Mouse (Mus musculus) gonadal fat pad, adult 2 months (tissue): Measurements from ENCODE around the gene Tlr4. TPM values are rescaled to one million over a fixed set of nuclear protein-coding genes. Genes with fewer than 3 reads are reported as not detected.

Source experiments
- DNase-seq: peaks from one replicate; pipeline ENCODE4 v3.0.0-alpha.2; 2012; ENCODE audit warnings: low read depth
- polyA plus RNA-seq: library from polyadenylated mRNA; depleted of rRNA; stranded (reverse); fragments of >200 nt; gene quantifications from 2 replicates; pipeline ENCODE4 v1.2.3, GENCODE M21; 2012; rRNA removed

Tlr4 gene
- 2.6 and 3.8 TPM in 2 replicates for polyA plus RNA-seq

DNA sequence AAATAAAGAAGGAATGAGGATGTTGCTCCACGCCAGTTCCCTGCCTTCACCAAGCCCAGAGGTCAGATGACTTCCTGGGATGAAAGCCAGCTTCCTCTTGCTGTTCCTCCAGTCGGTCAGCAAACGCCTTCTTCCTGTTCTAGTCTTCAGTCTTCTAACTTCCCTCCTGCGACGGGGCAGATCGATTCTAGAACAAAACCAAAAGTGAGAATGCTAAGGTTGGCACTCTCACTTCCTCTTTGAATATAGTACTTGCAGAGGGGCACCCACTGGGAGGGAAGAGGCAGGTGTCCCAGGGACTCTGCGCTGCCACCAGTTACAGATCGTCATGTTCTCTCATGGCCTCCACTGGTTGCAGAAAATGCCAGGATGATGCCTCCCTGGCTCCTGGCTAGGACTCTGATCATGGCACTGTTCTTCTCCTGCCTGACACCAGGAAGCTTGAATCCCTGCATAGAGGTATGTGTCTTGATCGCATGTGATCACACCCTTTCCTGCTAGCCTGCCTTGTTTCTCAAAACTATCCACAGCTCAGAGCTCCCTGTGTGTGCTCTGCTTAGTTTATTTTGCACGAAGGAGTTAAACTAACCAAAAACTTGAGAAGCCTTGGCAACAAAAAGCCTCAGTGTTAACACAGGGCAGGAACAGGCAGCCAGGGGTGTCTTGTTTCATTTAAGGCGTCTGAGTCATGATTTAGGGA is at the start of gene Tlr4:
Gene Tlr4, plus strand, starts transcription at position 122 of the 700 bp plus-strand sequence.
- no peak for DNase-seq

DNA sequence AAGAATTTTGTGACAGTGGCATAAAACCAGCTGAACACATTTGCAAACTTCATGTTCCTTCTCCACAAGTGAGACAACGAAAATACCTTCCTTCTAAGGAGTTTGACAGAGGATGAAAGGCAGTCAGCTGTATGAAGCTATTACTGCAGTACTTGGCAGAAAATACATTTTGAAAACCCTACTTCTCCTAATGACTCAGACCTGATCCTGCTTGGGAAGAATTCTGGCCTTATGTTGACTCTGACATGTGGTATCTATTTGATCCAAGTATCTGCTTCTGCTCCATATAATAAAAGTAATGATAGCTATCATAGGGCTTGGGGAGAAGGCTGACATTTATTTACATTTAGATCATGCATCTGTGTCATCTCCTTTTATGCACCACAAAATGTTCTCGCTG is 33.1 kb upstream of the Tlr4 start:
- no peak for DNase-seq

DNA sequence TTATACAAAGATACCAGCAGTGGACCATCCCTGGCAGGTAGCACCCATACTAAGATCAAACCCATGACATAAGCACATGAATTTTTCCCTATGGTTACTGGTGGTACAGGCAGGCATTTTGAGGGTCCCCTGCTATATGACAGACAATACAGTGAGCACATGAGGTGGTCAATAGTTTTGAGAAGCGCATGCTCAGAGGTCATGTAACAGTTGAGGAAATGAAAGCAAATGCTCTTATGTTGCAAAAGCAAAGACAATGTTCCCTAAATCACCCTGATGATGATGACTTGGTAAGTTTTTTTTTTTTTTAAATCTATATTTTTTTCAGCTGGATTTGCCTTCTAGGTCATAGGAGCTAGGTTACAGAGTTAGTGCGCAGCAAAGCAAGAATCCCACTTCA is 30.7 kb upstream of the Tlr4 start:
- DNase-seq = no peak

DNA sequence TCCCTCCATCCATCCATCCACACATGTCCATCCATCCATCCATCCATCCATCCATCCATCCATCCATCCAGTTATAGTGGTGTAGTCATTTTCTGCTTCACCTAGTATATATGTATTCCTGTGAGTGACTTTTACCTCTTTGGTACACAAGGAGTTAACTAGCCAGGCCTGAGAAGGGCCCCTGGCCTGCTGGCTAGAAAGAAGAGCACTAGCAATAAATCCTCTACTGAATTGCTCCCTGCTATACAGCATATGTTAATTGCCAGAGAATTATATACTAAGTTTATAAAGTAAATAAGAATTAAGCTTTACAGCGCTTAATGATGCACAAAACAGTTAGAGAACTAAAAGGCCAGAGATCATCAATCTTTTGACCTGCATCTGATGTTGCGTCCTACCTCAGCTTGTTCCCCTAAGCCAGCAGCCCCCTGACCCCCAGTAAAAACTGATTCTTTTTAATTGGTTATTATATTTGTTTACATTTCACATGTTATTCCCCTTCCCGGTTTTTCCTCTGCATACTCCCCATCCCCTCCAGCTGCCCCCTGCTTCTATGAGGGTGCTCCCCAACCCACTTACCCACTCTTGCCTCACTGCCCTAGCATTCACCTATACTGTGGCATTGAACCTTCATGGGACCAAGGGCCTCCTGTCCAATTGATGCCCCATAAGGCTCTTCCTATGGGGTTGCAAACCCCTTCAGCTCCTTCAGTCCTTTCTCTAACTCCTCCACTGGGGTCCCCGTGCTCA is 22.7 kb upstream of the Tlr4 start:
- no peak for DNase-seq

DNA sequence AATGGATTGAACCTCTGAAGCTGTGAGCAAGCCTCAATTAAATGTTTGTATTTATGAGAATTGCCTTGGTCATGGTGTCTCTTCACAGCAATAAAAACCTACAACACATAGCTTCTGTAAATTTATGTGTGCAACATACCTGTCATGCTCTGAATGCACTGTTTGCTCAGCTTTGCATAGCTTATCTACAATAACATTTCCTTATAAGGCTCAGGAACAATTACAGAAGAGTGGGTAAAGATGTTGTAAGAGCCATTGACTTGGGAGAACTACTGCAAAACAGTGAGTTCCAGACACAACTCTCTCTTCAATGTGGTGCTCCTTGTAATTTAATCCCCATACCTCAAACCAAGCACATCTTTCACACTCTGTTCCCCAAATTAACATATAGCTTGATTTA is 21.6 kb upstream of the Tlr4 start:
- no peak for DNase-seq

DNA sequence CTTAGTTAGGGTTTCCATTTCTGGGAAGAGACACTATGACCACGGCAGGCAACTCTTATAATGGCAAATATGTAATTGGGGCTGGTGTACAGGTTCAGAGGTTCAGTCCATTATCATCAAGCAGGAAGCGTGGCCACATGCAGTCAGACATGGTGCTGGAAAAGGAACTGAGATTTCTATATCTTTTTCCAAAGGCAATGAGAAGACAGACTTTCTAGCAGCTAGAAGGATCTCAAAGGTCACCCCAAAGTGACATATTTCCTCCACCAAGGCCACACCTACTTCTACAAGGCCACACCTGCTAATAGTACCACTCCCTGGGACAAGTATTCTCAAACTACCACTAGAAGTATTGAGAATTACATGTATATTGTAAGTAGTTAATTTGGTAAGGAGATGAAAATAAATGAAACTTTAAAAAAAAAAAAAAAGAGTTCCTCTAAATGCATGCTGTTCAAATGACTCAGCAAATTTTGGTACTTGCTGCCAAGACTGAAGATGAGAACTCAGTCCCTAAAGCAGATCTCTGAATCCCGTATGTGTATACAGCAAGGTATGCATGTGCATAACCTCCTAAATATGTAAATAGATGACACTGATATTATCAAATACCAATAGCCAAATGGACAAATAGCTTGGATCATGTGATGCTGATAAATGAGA is 10.9 kb upstream of the Tlr4 start:
- no peak for DNase-seq

DNA sequence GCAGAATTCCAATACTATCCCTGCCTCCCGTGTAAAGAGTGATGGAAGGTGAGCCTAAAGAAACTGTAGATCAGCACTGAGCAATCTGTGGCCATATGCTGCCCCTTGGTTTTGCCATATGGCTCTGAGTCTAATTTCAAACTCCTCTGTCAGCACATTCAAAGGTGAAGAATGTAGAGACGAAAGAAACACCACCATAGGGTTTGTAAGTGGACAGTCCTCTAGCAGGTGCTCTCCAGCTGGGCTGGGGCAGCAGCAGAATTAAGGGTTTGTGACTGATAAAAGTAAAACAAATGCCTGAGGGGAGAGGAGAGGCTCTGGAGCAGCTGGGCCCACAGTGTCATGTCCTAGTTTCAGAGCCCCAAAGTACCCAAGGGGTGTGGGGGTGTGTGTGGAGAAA is 6.2 kb upstream of the Tlr4 start:
- DNase-seq = no peak

DNA sequence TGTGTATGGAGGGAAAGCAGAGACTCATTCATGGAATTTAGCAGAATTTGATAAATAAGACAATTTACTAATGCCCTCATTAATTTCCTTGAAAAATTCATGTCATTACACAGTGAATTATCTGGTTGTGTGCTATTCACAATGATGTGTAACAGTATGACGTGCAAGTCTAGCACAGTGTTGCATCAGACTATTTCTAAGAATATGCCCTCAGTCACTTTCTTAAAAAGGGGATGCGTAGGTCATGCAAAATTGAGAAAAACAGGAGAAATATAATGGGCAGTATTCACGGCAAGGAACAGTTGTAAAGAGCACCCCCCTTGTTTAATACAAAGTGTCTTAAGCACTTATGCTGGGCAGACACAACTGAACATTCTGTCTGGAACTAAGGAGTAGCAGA is 5.6 kb upstream of the Tlr4 start:
- DNase-seq = no peak

DNA sequence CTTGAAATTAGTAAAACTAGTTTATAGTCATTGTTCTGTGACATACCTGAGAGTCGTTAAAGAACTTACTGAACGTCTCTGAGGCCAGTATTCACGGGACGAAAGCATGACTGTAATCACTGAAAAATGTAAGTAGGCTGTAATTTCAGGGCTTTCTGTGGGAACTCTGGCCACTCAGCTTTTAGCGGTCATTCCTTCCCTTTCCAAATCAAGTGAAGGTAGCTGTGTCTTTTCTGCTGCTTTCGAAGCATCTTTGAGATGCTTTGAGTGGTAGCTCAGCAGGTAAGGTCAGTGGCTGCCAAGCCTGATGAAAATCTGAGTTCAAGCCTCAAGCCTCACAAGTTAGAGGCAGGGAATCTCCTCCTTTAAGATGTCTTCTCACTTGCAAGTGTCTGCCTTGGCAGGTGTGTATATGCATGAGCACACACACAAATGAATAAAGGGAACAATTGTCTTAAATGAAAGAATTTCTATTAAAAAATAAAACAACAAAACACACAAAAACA is 832 bp downstream of the Tlr4 start:
- no peak for DNase-seq

DNA sequence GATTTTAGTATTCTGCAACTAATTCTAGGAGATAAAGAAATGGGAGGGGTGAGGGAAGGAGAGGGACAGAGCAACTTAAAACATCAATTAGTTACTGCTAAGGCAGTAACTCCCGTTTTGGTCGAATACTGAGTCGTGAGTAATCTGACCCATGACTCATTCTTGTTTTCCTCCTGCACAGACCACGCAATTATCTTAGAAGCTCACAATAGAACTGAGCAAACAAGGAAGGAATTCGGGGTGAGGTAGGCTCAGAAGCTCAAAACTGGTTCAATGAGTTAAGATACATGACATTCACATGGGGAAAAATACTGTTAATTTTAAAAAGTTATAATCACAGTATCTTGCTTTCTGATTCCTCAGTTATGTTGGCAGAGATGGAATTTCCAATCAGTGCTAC is 1.3 kb downstream of the Tlr4 start:
- no peak for DNase-seq

DNA sequence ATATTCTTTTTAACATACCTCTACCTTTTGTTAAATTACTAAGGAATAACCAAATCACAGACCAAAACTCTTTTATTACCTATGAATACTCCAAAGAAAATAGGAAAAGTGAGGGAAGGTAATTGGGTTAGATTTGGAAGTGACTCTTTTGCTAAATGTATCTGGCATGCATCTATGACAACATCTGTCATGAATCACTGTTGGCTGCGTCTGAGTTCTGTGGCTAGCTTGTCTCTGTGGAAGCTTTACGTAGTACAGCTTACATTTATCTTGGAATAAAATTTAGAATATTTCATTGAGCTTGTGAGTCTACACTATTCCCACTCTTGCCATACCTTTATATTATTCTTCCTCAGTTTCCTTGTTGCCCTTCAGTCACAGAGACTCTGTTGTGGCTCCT is 10.7 kb downstream of the Tlr4 start:
- DNase-seq = no peak

DNA sequence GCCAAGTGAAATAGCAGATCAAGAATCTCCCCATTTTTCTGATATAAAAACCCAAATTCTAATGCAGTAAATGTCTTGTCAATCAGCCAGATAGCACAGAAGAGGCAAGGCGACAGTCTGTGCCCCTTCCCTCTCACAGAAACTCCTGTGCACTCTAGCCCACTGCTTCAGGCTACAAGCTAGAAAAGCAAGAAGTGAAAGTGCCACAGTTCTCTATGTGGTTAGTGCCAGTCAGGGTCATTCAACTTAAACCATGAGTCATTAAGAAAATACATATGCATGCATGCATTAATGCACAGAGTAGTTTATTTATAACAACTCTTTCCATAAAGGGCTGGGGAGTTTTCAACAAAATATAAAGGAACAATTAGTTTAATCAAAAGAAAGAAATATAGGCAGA is 15.9 kb downstream of the Tlr4 start:
- no peak for DNase-seq

DNA sequence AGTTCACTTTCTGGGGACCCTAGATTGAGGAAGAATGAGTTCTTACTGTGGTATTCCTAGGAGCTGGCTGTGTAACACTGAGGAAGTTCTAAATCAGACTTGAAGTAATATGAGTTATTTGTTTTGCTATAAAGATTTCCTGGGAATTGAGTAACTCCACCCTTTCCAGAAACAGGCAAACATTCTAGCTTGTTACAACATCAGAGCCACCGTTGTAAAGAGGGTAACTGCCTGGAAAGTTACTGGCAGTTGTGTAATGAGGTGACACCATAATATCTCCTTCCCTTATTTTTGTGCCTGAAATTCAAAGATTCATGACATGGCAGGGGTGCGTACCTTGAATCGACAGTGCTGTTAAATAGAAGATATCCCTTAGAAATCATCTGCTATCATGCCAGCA is 24.6 kb downstream of the Tlr4 start:
- DNase-seq = no peak

DNA sequence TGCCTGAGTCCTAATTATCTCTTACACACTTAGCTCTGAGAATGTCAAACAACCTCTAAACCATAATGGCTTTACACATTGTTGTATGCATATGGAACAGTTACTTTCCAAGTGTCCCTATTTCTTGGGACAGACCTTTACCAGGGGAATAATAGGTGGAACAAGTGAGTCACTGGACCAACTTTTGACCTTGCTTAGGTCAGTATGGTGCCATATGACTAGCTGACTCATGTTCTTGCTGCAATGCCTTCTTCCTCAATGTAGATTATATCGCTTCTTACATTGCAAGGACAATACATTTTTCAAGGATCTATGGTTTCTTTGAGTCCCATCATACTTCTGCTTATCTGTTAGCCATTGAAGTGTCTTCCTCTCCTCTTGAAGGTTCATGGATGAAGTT is 29.6 kb downstream of the Tlr4 start:
- no peak for DNase-seq

DNA sequence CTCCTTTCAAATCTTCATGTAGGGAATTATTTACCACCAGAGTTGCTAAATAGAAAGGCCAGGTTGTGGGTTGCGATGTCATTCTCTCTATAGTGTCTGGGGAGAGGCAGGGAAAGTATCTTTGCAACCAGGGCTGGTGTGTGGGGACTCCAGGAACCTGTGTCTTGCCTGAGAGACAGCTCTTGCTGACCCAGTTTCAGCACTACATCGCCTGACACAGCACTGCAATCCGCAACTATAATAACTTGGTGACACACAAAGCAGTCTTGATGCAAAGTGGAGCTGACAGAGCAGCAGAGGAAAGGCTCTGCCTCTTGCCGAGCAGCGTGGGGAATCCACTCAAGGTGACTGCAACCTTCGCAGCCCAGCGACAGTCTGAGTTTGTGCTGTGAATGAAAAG is 42.5 kb downstream of the Tlr4 start:
- no peak for DNase-seq

DNA sequence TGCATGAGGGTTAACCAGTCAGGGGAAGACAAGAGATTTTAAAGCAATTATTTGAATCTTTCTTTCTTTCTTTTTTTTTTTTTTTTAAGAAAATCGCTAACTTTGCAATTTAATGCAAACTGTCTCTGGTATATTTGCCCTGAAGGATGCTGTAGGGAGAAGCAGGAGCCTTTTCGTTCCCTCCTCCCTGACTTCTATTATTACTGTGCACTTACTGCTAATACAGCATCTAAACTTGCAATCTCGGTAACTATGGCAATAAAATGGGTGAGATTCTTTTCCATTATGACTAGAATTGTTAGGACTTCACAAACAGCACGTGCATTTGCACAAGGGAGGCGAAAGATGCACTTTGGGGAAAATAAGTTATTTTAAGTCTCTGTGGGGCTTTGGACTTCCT is 44.6 kb downstream of the Tlr4 start:
- DNase-seq = no peak

DNA sequence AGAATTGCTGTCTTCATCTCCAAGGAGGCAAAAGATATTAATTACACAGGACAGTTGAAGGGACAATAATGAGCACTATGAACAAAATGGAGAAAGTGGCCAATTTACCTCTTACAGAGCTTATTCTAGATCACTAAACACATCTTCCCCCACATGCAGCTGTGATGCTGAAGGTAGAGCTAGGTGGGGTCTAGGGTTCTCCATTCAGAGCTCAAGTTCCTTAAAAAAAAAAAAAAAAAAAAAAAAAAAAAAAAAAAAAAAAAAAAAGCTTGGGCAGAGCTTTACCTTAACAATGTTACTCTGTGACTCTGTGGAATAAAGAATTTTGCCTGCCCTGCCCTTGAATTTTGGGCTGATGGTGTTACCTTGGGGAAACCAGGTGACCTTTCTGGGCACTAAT is 46.0 kb downstream of the Tlr4 start:
- no peak for DNase-seq

DNA sequence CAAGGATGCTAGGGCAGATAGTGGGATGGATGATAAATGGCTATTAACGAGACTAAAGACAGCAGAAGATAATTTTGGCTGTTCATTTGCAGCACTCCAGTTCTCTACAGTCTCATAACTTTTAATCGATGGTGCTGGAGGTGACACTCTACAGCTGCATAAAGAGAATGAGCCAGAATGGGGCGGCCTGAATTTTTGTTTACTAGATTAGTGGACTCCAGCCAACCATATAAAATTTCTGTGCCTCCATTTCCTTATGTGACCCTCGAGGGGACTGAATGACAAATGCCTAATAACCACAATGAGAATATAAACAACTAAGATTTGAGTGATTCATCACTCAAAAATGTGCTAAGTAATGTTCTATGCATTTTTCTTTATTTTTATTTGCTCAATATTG is 48.4 kb downstream of the Tlr4 start:
- no peak for DNase-seq

DNA sequence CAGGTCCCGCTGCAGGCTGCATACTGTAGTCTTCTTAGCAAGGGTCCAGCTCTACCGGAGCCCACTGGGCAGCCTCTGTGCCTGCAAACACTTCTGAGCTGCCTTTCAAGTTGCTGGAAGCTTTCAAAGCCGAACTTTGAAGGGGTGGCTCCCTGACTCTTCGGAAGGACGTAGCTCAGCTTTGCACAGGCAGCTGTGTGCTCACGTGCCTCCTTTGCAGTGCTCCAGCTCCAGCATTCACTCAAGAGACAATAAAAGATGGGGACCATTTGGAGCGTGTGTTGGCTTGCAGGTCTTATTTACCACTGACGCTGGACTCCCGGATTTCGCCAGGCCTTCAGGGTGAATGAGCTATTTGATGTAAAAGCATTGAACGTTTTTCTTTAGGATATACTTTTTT is 50.2 kb downstream of the Tlr4 start:
- DNase-seq = no peak

DNA sequence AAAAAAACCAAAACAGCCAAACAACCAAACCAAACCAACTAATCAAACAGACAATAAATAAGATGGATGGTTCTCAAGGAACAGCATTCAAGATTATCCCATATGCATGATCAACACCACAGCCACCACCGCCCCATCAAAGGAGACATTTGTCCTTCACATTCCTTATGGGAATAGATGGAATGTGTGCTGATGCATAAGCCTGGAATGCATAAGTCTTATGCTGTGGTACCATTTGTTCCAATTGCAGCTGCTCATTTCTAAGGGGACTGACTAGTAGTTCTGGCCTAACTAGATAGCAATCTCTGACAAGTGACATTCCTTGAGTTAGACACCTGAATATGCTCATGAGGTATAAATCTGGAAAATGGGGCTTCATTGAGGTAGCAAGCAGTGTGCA is 54.1 kb downstream of the Tlr4 start:
- no peak for DNase-seq

DNA sequence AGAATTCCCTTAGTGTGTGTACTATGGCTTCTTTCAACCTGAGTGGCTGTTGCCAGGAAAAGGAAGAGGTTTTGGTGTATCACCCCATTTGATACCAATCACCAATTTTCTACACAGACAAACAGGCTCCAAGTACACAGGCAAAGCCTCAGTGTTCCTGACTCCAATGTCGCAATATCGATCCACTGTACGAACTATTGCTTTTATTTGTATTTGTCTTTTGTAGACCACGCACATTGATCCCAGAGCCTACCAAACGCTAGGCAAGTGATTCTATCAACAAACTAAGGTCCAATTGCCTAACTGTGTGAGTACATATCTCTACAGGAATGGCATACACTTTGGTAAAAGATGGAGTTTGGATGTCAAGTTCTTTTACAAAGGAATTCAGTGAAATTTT is 55.9 kb downstream of the Tlr4 start:
- no peak for DNase-seq

DNA sequence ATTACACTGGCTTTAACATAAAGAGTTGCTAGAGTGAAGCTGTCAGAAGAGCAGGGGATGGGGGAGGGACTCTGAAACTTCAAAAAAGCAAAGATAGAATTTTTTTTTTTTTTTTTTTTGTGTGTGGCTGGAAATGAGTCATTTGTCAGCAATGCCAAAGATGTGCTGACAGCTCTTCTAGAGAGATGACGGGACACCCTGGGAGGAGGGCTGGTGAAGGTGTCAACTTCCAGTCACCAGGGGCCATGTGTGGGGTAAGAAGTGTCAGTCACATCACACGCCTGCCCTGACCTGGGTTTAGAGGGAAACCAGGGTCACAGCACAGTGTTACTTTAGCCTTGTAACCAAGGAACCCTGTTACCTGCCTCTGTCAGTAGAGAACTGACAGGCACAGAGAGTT is 67.2 kb downstream of the Tlr4 start:
- DNase-seq = no peak

DNA sequence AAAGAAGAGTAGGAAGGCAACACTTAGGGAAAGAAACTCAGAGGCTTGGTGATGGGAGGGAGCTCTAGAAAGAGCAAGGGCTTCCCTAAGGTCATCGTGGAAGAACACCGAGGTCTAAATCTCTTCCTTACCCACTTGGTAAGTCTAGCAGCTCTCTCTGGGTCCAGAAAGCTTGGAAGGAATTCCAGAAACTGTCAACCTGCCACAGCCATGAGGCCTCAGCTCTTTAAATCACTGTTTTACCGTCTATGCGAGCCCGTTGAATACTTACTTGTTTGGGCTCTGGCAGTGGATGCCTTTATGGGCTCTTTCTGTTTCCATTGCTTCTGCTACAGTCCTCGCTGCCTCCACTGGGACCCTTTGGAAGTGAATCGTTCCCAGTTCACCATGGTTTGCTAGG is 67.6 kb downstream of the Tlr4 start:
- DNase-seq = no peak
